ENCODE assay signal across 16 mouse cellular contexts in genomic region chr6:86103614-86104013, GRCm38 (mm10).
DNase-seq lines count a peak whose midpoint lies in the region; ATAC-seq lines count a peak whose summit lies in the region.
"Had no signal": no experiment of that assay in that cellular context is flagged by ENCODE, and none has a peak within 500 bp of the region (broad histone marks: within the 10 kb centered on the region; RNA-seq: fewer than 3 reads in every experiment).

No protein-coding gene starts in this region.

- ATAC-seq in hindbrain, embryonic 11.5 days (ENCODE audit: low FRiP score), result no peak
- peak; percentile 14; the same call in 1 of the 2 replicates for ATAC-seq in liver, embryonic 16.5 days (ENCODE audit: low read depth)
- no peak for ATAC-seq in liver, embryonic 12.5 days
- ATAC-seq in common myeloid progenitor, adult 5-6 weeks (replicated peaks; ENCODE audit: low read depth, poor library complexity, severe bottlenecking), result 0 out of 2 replicates have a peak, but pooled peaks have one; percentile 5
- no peak for ATAC-seq in midbrain, embryonic 16.5 days
- ATAC-seq: Patski had no signal

- no peaks in the 10 kb centered on the region for H3K27me3 ChIP-seq in hindbrain, embryonic 10.5 days (ENCODE audit: insufficient read depth, poor library complexity, severe bottlenecking)
- no peaks in the 10 kb centered on the region for H3K27me3 ChIP-seq in hindbrain, embryonic 11.5 days (ENCODE audit: control insufficient read depth, insufficient read depth, low read length)
- H3K27me3 ChIP-seq in liver, embryonic 16.5 days (ENCODE audit: control insufficient read depth, insufficient read depth, low read depth, low read length), result no peaks in the 10 kb centered on the region
- H3K27me3 ChIP-seq in liver, embryonic 12.5 days (replicated peaks), result no peaks in the 10 kb centered on the region
- no peaks in the 10 kb centered on the region for H3K27me3 ChIP-seq in midbrain, embryonic 16.5 days (ENCODE audit: control insufficient read depth, insufficient read depth, low read depth, low read length)
- H3K27me3 ChIP-seq: stomach, embryonic 15.5 days had no signal

- H3K4me1 ChIP-seq in hindbrain, embryonic 10.5 days (replicated peaks), result peaks cover 23% of the 10 kb centered on the region
- H3K4me1 ChIP-seq in hindbrain, embryonic 11.5 days (replicated peaks; ENCODE audit: control insufficient read depth, insufficient read depth, low read length), result no peaks in the 10 kb centered on the region
- peaks cover 5% of the 10 kb centered on the region for H3K4me1 ChIP-seq in liver, embryonic 16.5 days (ENCODE audit: control insufficient read depth, low read depth, low read length)
- peaks cover 35% of the 10 kb centered on the region for H3K4me1 ChIP-seq in liver, embryonic 12.5 days
- peaks cover 4% of the 10 kb centered on the region; the same call in 1 of the 2 replicates for H3K4me1 ChIP-seq in midbrain, embryonic 16.5 days (ENCODE audit: control insufficient read depth, insufficient read depth, low read length)
- H3K4me1 ChIP-seq: limb, embryonic 15.5 days; stomach, embryonic 15.5 days had no signal

- H3K36me3 ChIP-seq in hindbrain, embryonic 10.5 days, result peaks cover 76% of the 10 kb centered on the region
- peaks cover 5% of the 10 kb centered on the region; the same call in 1 of the 2 replicates for H3K36me3 ChIP-seq in hindbrain, embryonic 11.5 days (ENCODE audit: control insufficient read depth, insufficient read depth, low read length)
- H3K36me3 ChIP-seq in liver, embryonic 16.5 days (ENCODE audit: control insufficient read depth, insufficient read depth), result peaks cover 91% of the 10 kb centered on the region
- H3K36me3 ChIP-seq in liver, embryonic 12.5 days, result peaks cover 100% of the 10 kb centered on the region
- H3K36me3 ChIP-seq in midbrain, embryonic 16.5 days (ENCODE audit: control insufficient read depth, insufficient read depth, low read length), result peaks cover 43% of the 10 kb centered on the region
- H3K36me3 ChIP-seq: limb, embryonic 15.5 days; stomach, embryonic 15.5 days had no signal

- WGBS in hindbrain, embryonic 10.5 days, result 79% methylated on average over 4 of the region's 4 CpGs
- WGBS in hindbrain, embryonic 11.5 days, result 75% methylated on average over 4 of the region's 4 CpGs
- 19% methylated on average over 4 of the region's 4 CpGs for WGBS in liver, embryonic 16.5 days (ENCODE audit: insufficient replicate concordance)
- 20% methylated on average over 4 of the region's 4 CpGs for WGBS in liver, embryonic 12.5 days (ENCODE audit: insufficient replicate concordance)
- WGBS in midbrain, embryonic 16.5 days, result 84% methylated on average over 4 of the region's 4 CpGs

- H3K4me3 ChIP-seq in hindbrain, embryonic 10.5 days, result no peak overlapping the region
- H3K4me3 ChIP-seq in hindbrain, embryonic 11.5 days (ENCODE audit: low read depth, low read length), result no peak overlapping the region
- no peak overlapping the region for H3K4me3 ChIP-seq in liver, embryonic 16.5 days (ENCODE audit: low read depth, low read length)
- no peak overlapping the region for H3K4me3 ChIP-seq in liver, embryonic 12.5 days
- H3K4me3 ChIP-seq in midbrain, embryonic 16.5 days (ENCODE audit: low read depth, low read length), result no peak overlapping the region
- H3K4me3 ChIP-seq: limb, embryonic 15.5 days; stomach, embryonic 15.5 days had no signal

- no peak overlapping the region for H3K9ac ChIP-seq in hindbrain, embryonic 11.5 days (ENCODE audit: low read depth, low read length)
- H3K9ac ChIP-seq in liver, embryonic 16.5 days (ENCODE audit: low read depth, low read length), result no peak overlapping the region
- H3K9ac ChIP-seq in liver, embryonic 12.5 days, result no peak overlapping the region
- H3K9ac ChIP-seq in midbrain, embryonic 16.5 days (ENCODE audit: low read depth, low read length), result peak overlapping the region; percentile 14; the same call in 1 of the 2 replicates
- H3K9ac ChIP-seq: limb, embryonic 15.5 days; stomach, embryonic 15.5 days had no signal

- H3K27ac ChIP-seq in hindbrain, embryonic 10.5 days, result 0 out of 2 replicates have a peak overlapping the region, but pooled peaks have one; percentile 35
- no peak overlapping the region for H3K27ac ChIP-seq in hindbrain, embryonic 11.5 days (ENCODE audit: low read depth, low read length)
- H3K27ac ChIP-seq in liver, embryonic 16.5 days (ENCODE audit: low read length), result no peak overlapping the region
- H3K27ac ChIP-seq in liver, embryonic 12.5 days, result no peak overlapping the region
- 0 out of 2 replicates have a peak overlapping the region, but pooled peaks have one; percentile 28 for H3K27ac ChIP-seq in midbrain, embryonic 16.5 days (ENCODE audit: low read length)
- H3K27ac ChIP-seq: limb, embryonic 15.5 days; stomach, embryonic 15.5 days had no signal

- H3K4me2 ChIP-seq in hindbrain, embryonic 11.5 days (replicated peaks; ENCODE audit: low read depth, low read length), result no peak overlapping the region
- H3K4me2 ChIP-seq in liver, embryonic 16.5 days (ENCODE audit: low read depth, low read length), result no peak overlapping the region
- no peak overlapping the region for H3K4me2 ChIP-seq in liver, embryonic 12.5 days
- no peak overlapping the region for H3K4me2 ChIP-seq in midbrain, embryonic 16.5 days (ENCODE audit: low read length)
- H3K4me2 ChIP-seq: limb, embryonic 15.5 days; stomach, embryonic 15.5 days had no signal

- DNase-seq in hindbrain, embryonic 10.5 days (ENCODE audit: low spot score), result no peak
- DNase-seq in hindbrain, embryonic 11.5 days (ENCODE audit: low spot score), result no peak
- DNase-seq in lung, postnatal 14 days, result no peak
- no peak for DNase-seq in kidney, adult 11 months
- DNase-seq: B cell, adult 2 months; gastrocnemius, postnatal 36 days; kidney, adult 9 months; kidney, postnatal 36 days; thymus, adult 2 months had no signal

- no peaks in the 10 kb centered on the region for H3K9me3 ChIP-seq in hindbrain, embryonic 10.5 days
- H3K9me3 ChIP-seq in hindbrain, embryonic 11.5 days (ENCODE audit: control insufficient read depth, low read length), result no peaks in the 10 kb centered on the region
- H3K9me3 ChIP-seq in liver, embryonic 16.5 days (replicated peaks; ENCODE audit: control insufficient read depth, low read length), result no peaks in the 10 kb centered on the region
- H3K9me3 ChIP-seq in liver, embryonic 12.5 days (replicated peaks), result no peaks in the 10 kb centered on the region
- H3K9me3 ChIP-seq in midbrain, embryonic 16.5 days (replicated peaks; ENCODE audit: control insufficient read depth, low read length, poor library complexity, severe bottlenecking), result no peaks in the 10 kb centered on the region
- H3K9me3 ChIP-seq: limb, embryonic 15.5 days; stomach, embryonic 15.5 days had no signal

Comparison
In these comparisons a context has a peak if more than half of its experiments do, and no peak if none do; other contexts are left out.
1. H3K27ac ChIP-seq: peak in hindbrain, embryonic 10.5 days (single experiment) and midbrain, embryonic 16.5 days (single experiment); none in hindbrain, embryonic 11.5 days (single experiment), liver, embryonic 16.5 days (single experiment) and liver, embryonic 12.5 days (single experiment).
2. ATAC-seq: peak in liver, embryonic 16.5 days (single experiment) and common myeloid progenitor, adult 5-6 weeks (single experiment); none in hindbrain, embryonic 11.5 days (single experiment), liver, embryonic 12.5 days (single experiment) and midbrain, embryonic 16.5 days (single experiment).